Mouse (Mus musculus) left cerebral cortex, postnatal 25 days (tissue): Measurements from ENCODE around the gene Rasa3. TPM values are rescaled to one million over a fixed set of nuclear protein-coding genes. Genes with fewer than 3 reads are reported as not detected.

ENCODE experiments used
- DNase-seq, 2 experiments: peaks; one replicate each; pipeline ENCODE4 v3.0.0; 2022; ENCODE audit warnings: low spot score in 2 of 2, mixed read lengths in 1 of 2
- intact Hi-C: fragments of 180-260 bp; cut with DNase I; formaldehyde crosslinking; loops from one replicate; pipeline ENCODE4 v1.15.1; 2025
- total RNA-seq, 2 experiments: library from RNA; stranded (reverse); gene quantifications; 2 replicates each; pipeline ENCODE4 v1.2.3; 2021

Rasa3 gene
- total RNA-seq, 2 experiments from 2014 or later, result 56.7 TPM

DNA sequence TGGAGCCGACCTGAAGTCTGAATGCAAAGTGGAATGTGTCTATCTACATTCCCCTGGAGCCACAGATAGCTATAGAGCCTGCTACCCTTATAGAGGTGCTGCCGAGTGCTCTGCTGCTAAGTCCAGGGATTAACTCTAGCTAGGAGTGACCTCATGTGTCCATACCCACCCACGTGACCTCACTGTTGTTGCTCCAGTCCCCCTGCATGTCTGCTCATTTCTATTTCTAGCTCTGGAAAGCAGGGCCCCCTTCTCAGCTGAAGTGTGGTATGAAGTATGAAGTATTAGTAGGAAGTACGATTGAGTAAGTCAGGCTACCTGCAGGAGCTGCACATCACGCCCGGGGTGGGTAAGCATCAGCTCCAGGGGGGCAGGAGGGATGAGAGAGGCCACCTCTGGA is 79.6 kb downstream of the Rasa3 start:
- DNase-seq, result no peak
- intact Hi-C loops, result no loop called here

GRCm38 (mm10) chr8:13595861-13596260 is 81.5 kb downstream of the Rasa3 start:
- intact Hi-C loops, result no loop called here
- no peak for DNase-seq

DNA sequence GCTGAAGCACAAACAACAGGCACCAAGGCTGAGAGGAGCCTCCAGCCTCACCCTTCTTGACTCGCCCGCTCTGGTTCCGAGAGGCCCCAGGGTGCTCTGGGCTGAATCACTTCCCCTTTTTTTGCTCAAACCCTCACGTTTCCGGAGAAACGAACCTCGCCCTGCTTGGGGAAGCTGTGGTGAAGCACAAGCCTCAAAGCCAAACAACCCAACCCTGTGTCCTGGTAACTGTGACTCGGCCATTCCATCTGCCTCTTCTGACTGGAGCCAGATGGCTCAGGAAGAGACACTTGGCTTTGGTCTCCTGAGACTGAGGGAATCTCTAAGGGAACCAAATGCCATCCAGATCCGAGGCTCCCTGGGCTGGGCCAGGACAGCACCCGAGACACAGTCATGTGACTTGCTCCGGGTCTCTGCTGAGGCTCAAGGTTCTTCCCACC is 82.5 kb downstream of the Rasa3 start:
- intact Hi-C loops, result no loop called here
- peak in 1 of 2 experiments; percentile 24 for DNase-seq

DNA sequence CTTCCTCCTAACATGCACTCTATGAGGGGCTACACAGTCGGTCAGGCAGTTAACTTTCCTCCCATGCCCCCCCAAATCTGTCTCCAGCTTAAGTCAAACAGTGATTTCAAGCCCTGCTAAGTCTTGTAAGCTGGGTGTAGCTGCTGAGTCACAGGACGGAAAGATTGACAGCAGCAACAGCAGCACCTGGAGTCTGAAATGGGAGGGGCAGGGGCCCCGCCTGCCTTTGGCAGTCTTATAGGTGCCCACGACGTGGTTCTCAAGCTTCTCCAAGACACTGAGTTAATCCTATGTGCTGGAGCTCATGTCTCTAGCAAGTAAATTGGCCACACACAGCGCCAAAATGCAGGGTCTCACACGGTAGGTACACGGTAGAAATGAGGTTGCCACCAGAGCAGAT is 84.1 kb downstream of the Rasa3 start:
- intact Hi-C loops, result no loop called here
- no peak for DNase-seq

- intact Hi-C loops, result no loop called here
- no peak for DNase-seq
Measured at GRCm38 (mm10) chr8:13591246-13591645, 86.2 kb downstream of the Rasa3 start.

- no peak for DNase-seq
- intact Hi-C loops, result no loop called here
Measured at GRCm38 (mm10) chr8:13589071-13589470, 88.3 kb downstream of the Rasa3 start.

DNA sequence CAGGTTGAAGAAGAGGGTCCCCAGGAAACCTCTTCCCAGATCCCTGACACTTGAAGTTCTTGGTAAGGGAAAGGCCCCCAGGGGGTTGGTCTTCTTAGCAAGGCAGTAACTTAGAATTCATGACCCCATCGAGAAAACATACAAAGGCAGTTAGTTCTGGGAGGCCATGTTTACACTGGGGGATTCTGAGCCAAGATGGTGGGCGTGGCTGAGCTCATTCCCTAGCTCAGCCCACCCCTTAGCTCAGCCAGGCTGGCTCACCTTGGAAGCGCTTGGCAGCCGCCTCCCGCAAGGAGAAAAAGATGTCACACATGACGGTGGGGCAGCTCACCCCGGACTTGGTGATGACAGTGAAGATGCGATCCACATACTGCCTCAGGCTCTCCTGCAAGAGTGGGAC is 92.8 kb downstream of the Rasa3 start:
- DNase-seq, result no peak
- intact Hi-C loops, result no loop called here

GRCm38 (mm10) chr8:13577869-13578268 is 99.5 kb downstream of the Rasa3 start:
- intact Hi-C loops, result no loop called here
- no peak for DNase-seq

DNA sequence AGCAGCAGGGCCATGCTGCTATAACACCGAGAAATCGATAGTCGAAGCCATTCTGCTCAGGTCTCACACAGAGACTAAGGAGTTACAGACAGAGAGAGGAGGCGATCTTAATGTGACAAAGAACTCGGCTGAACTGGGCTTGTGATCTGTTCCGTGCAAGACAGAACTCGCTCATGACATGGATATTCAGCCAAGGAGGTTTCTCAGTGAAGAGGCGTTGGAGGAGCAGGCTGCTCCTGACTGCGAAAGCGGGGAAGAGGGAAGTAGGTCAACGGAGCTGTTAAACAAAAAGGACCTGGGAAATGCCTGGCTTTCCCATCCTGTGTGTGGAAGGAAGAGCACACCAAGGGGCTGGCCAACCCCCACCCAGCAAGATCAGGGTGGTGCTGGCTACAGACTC is 105.4 kb downstream of the Rasa3 start:
- peak in 1 of 2 experiments; percentile 75 for DNase-seq
- intact Hi-C loops, result no loop called here

- DNase-seq, result no peak
- intact Hi-C loops, result no loop called here
Measured at GRCm38 (mm10) chr8:13562118-13562517, 115.3 kb downstream of the Rasa3 start, which contains the start of gene 1700029H14Rik. Gene 1700029H14Rik, minus strand, starts transcription at chr8:13562461.

- peak in 1 of 2 experiments; percentile 73 for DNase-seq
- intact Hi-C loops, result loop anchor here (5.0 kb wide), 1 partner anchor 50 kb away; no protein-coding TSS in a partner anchor
Measured at GRCm38 (mm10) chr8:13557526-13557925, 119.9 kb downstream of the Rasa3 start.

GRCm38 (mm10) chr8:13551574-13551830 is 125.9 kb downstream of the Rasa3 start:
- no peak for DNase-seq
- intact Hi-C loops, result loop anchor here (1.0 to 5.0 kb wide), 5 partner anchors 125 to 235 kb away; partner anchors contain the start of gene Rasa3

GRCm38 (mm10) chr8:13550718-13551573 is 126.5 kb downstream of the Rasa3 start:
- intact Hi-C loops, result loop anchor here (1.0 to 5.0 kb wide), 5 partner anchors 126 to 235 kb away; partner anchors contain the start of gene Rasa3
- DNase-seq, result peak; percentile 96 to 97

GRCm38 (mm10) chr8:13548831-13549230 is 128.6 kb downstream of the Rasa3 start:
- intact Hi-C loops, result loop anchor here (5.0 kb wide), 1 partner anchor 87 kb away; no protein-coding TSS in a partner anchor
- peak; percentile 39 to 62 for DNase-seq

GRCm38 (mm10) chr8:13548235-13548634 is 129.2 kb downstream of the Rasa3 start:
- DNase-seq, result peak; percentile 19 to 26
- intact Hi-C loops, result loop anchor here (5.0 kb wide), 1 partner anchor 86 kb away; no protein-coding TSS in a partner anchor

- intact Hi-C loops, result loop anchor here (2.0 to 5.0 kb wide), 2 partner anchors 52 to 84 kb away; partner anchors contain the start of gene Gas6
- DNase-seq, result no peak
Measured at GRCm38 (mm10) chr8:13546421-13546820, 131.0 kb downstream of the Rasa3 start.

DNA sequence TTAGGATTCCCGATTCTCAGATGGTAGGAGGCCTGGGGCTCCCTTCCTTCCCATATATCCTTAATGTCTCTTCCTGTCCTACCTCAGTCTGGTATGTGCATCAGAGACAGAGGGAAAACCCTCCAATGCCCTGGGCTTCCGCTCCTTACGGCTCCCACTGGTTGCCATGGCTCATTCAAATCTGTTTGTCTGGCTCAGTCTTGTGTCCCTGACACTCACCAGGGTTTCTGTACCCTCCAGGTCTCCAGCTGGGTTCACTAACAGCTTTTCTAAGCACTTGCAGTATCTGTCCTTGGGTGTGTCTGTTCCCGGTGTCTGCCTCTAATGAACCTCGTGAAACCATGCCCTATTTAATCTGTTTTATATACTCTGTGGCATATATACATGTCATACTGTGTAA is 135.9 kb downstream of the Rasa3 start:
- DNase-seq, result no peak
- intact Hi-C loops, result no loop called here

GRCm38 (mm10) chr8:13540122-13540521 is 137.3 kb downstream of the Rasa3 start:
- DNase-seq, result no peak
- intact Hi-C loops, result no loop called here

- DNase-seq, result peak; percentile 63 to 80
- intact Hi-C loops, result no loop called here
Measured at GRCm38 (mm10) chr8:13538821-13539220, 138.6 kb downstream of the Rasa3 start.

DNA sequence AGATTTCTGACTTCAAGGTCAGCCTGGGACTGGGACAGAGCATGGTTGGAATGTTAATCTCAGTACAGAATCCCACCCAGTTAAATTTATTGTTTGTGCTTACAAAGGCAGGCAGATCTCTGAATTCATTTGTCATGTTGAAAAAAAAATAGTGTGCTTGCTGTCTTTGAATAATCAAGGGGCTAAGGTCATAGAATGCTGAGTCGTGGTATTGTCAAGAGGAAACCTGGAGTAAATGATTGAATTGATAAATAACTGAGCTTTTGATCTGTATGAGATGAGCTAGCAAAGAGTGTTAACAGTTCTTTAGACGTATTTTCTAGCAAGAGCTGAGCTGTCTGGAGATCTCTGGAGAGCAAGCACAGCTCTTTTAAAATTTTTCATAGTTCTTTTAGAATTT is 140.3 kb downstream of the Rasa3 start:
- no peak for DNase-seq
- intact Hi-C loops, result no loop called here

GRCm38 (mm10) chr8:13533123-13533522 is 144.3 kb downstream of the Rasa3 start:
- no peak for DNase-seq
- intact Hi-C loops, result no loop called here
